In genomic region chr12:118072181-118072872, GRCm38 (mm10) we compare ENCODE assay signal across 32 mouse cellular contexts.
A peak's percentile ranks its signal among the peaks of the same experiment; 100 is the strongest.
DNase-seq lines count a peak whose midpoint lies in the region; ATAC-seq and TF ChIP-seq lines count a peak whose summit lies in the region.
"Had no signal": no experiment of that assay in that cellular context is flagged by ENCODE, and none has a peak within 500 bp of the region (broad histone marks: within the 10 kb centered on the region; RNA-seq: fewer than 3 reads in every experiment).

No protein-coding gene starts in this region.

- TF ChIP-seq CTCF in forebrain, postnatal 0 days (IDR thresholded peaks at IDR 0.05; ENCODE audit: low read depth): no peak
- no peak for TF ChIP-seq CTCF in hindbrain, postnatal 0 days (IDR thresholded peaks at IDR 0.05; ENCODE audit: low read depth)
- TF ChIP-seq CTCF in brain, embryonic 14.5 days (IDR thresholded peaks at IDR 0.05; ENCODE audit: borderline replicate concordance, extremely low read depth, insufficient read depth, insufficient read length): no peak

- H3K4me3 ChIP-seq in forebrain, postnatal 0 days (ENCODE audit: low read depth, low read length): no peak overlapping the region
- H3K4me3 ChIP-seq in forebrain, embryonic 10.5 days: no peak overlapping the region
- H3K4me3 ChIP-seq in hindbrain, postnatal 0 days (ENCODE audit: low read length): no peak overlapping the region
- H3K4me3 ChIP-seq in hindbrain, embryonic 16.5 days (ENCODE audit: low read length): no peak overlapping the region
- H3K4me3 ChIP-seq in midbrain, embryonic 16.5 days (ENCODE audit: low read depth, low read length): no peak overlapping the region
- no peak overlapping the region for H3K4me3 ChIP-seq in midbrain, embryonic 11.5 days (ENCODE audit: low read depth, low read length)
- H3K4me3 ChIP-seq: embryonic facial prominence, embryonic 10.5 days; embryonic facial prominence, embryonic 13.5 days; erythroblast, embryonic 14.5 days; heart, embryonic 12.5 days; heart, embryonic 15.5 days; hindbrain, embryonic 10.5 days; hindbrain, embryonic 15.5 days had no signal

- H3K9me3 ChIP-seq in forebrain, postnatal 0 days (ENCODE audit: low read length): no peaks in the 10 kb centered on the region
- H3K9me3 ChIP-seq in forebrain, embryonic 10.5 days: no peaks in the 10 kb centered on the region
- no peaks in the 10 kb centered on the region for H3K9me3 ChIP-seq in hindbrain, postnatal 0 days (ENCODE audit: low read length)
- H3K9me3 ChIP-seq in hindbrain, embryonic 16.5 days (ENCODE audit: control insufficient read depth, low read length): no peaks in the 10 kb centered on the region
- H3K9me3 ChIP-seq in midbrain, embryonic 16.5 days (replicated peaks; ENCODE audit: control insufficient read depth, low read length, poor library complexity, severe bottlenecking): no peaks in the 10 kb centered on the region
- no peaks in the 10 kb centered on the region for H3K9me3 ChIP-seq in midbrain, embryonic 11.5 days (ENCODE audit: control insufficient read depth, low read length)
- H3K9me3 ChIP-seq: embryonic facial prominence, embryonic 10.5 days; embryonic facial prominence, embryonic 13.5 days; G1E; heart, embryonic 12.5 days; heart, embryonic 15.5 days; hindbrain, embryonic 10.5 days; hindbrain, embryonic 15.5 days had no signal

- DNase-seq in forebrain, postnatal 0 days: peak; percentile 5
- DNase-seq in forebrain, embryonic 10.5 days (ENCODE audit: extremely low spot score, low spot score): no peak
- DNase-seq in hindbrain, postnatal 0 days (ENCODE audit: low spot score): no peak
- DNase-seq in midbrain, embryonic 11.5 days (ENCODE audit: low spot score, missing footprints): no peak
- peak; percentile 4 for DNase-seq in brain, embryonic 14.5 days (ENCODE audit: low read depth)
- DNase-seq in cerebellum, adult 11 months: no peak
- DNase-seq: adrenal gland, postnatal 36 days; B cell, adult 2 months; cerebellum, adult 11-12 months; cerebellum, adult 8-10 months; cerebellum, postnatal 10 days; cerebellum, postnatal 36 days; embryo, embryonic 11 days; gastrocnemius, postnatal 10 days; gastrocnemius, postnatal 36 days; heart, postnatal 10 days; heart, postnatal 36 days had no signal

- no peaks in the 10 kb centered on the region for H3K4me1 ChIP-seq in forebrain, postnatal 0 days (ENCODE audit: insufficient read depth)
- H3K4me1 ChIP-seq in forebrain, embryonic 10.5 days: no peaks in the 10 kb centered on the region
- H3K4me1 ChIP-seq in hindbrain, postnatal 0 days (ENCODE audit: insufficient read depth, low read length): no peaks in the 10 kb centered on the region
- no peaks in the 10 kb centered on the region for H3K4me1 ChIP-seq in hindbrain, embryonic 16.5 days (ENCODE audit: control insufficient read depth, insufficient read depth, low read depth, low read length)
- H3K4me1 ChIP-seq in midbrain, embryonic 16.5 days (ENCODE audit: control insufficient read depth, insufficient read depth, low read length): peaks cover 2% of the 10 kb centered on the region; the same call in 1 of the 2 replicates
- no peaks in the 10 kb centered on the region for H3K4me1 ChIP-seq in midbrain, embryonic 11.5 days (ENCODE audit: control insufficient read depth, insufficient read depth, low read length)
- H3K4me1 ChIP-seq: embryonic facial prominence, embryonic 10.5 days; embryonic facial prominence, embryonic 13.5 days; heart, embryonic 12.5 days; heart, embryonic 15.5 days; hindbrain, embryonic 10.5 days; hindbrain, embryonic 15.5 days had no signal

- H3K9ac ChIP-seq in forebrain, postnatal 0 days: no peak overlapping the region
- no peak overlapping the region for H3K9ac ChIP-seq in hindbrain, postnatal 0 days (replicated peaks; ENCODE audit: low read length)
- no peak overlapping the region for H3K9ac ChIP-seq in hindbrain, embryonic 16.5 days (ENCODE audit: low read depth, low read length)
- no peak overlapping the region for H3K9ac ChIP-seq in midbrain, embryonic 16.5 days (ENCODE audit: low read depth, low read length)
- H3K9ac ChIP-seq in midbrain, embryonic 11.5 days (ENCODE audit: low read length): no peak overlapping the region
- H3K9ac ChIP-seq: embryonic facial prominence, embryonic 13.5 days; heart, embryonic 12.5 days; heart, embryonic 15.5 days; hindbrain, embryonic 15.5 days had no signal

- no peak overlapping the region for H3K27ac ChIP-seq in forebrain, postnatal 0 days (ENCODE audit: low read depth, low read length)
- H3K27ac ChIP-seq in forebrain, embryonic 10.5 days: no peak overlapping the region
- no peak overlapping the region for H3K27ac ChIP-seq in hindbrain, postnatal 0 days
- no peak overlapping the region for H3K27ac ChIP-seq in hindbrain, embryonic 16.5 days (ENCODE audit: low read depth, low read length)
- no peak overlapping the region for H3K27ac ChIP-seq in midbrain, embryonic 16.5 days (ENCODE audit: low read length)
- H3K27ac ChIP-seq in midbrain, embryonic 11.5 days (ENCODE audit: low read depth, low read length): no peak overlapping the region
- H3K27ac ChIP-seq: embryonic facial prominence, embryonic 10.5 days; embryonic facial prominence, embryonic 13.5 days; heart, embryonic 15.5 days; hindbrain, embryonic 10.5 days; hindbrain, embryonic 15.5 days had no signal

- 71% methylated on average over 3 of the region's 3 CpGs for WGBS in forebrain, postnatal 0 days
- 91% methylated on average over 3 of the region's 3 CpGs for WGBS in forebrain, embryonic 10.5 days
- WGBS in hindbrain, postnatal 0 days: 70% methylated on average over 3 of the region's 3 CpGs
- WGBS in hindbrain, embryonic 16.5 days: 63% methylated on average over 3 of the region's 3 CpGs
- 66% methylated on average over 3 of the region's 3 CpGs for WGBS in midbrain, embryonic 16.5 days
- 77% methylated on average over 3 of the region's 3 CpGs for WGBS in midbrain, embryonic 11.5 days

- H3K36me3 ChIP-seq in forebrain, postnatal 0 days (ENCODE audit: insufficient read depth): no peaks in the 10 kb centered on the region
- no peaks in the 10 kb centered on the region for H3K36me3 ChIP-seq in forebrain, embryonic 10.5 days (replicated peaks)
- H3K36me3 ChIP-seq in hindbrain, postnatal 0 days (ENCODE audit: insufficient read depth, low read length): no peaks in the 10 kb centered on the region
- no peaks in the 10 kb centered on the region for H3K36me3 ChIP-seq in hindbrain, embryonic 16.5 days (ENCODE audit: control insufficient read depth, insufficient read depth, low read length)
- H3K36me3 ChIP-seq in midbrain, embryonic 16.5 days (ENCODE audit: control insufficient read depth, insufficient read depth, low read length): no peaks in the 10 kb centered on the region
- no peaks in the 10 kb centered on the region for H3K36me3 ChIP-seq in midbrain, embryonic 11.5 days (ENCODE audit: control insufficient read depth, insufficient read depth, low read length)
- H3K36me3 ChIP-seq: embryonic facial prominence, embryonic 10.5 days; embryonic facial prominence, embryonic 13.5 days; G1E; heart, embryonic 12.5 days; heart, embryonic 15.5 days; hindbrain, embryonic 10.5 days; hindbrain, embryonic 15.5 days had no signal

- no peak for TF ChIP-seq POLR2A in brain, embryonic 14.5 days (IDR thresholded peaks at IDR 0.05; ENCODE audit: borderline replicate concordance, extremely low read depth, insufficient read depth, insufficient read length, poor library complexity, severe bottlenecking)

- no peak overlapping the region for H3K4me2 ChIP-seq in forebrain, postnatal 0 days (ENCODE audit: low read depth)
- no peak overlapping the region for H3K4me2 ChIP-seq in hindbrain, postnatal 0 days (ENCODE audit: low read depth, low read length)
- H3K4me2 ChIP-seq in hindbrain, embryonic 16.5 days (ENCODE audit: low read length): no peak overlapping the region
- no peak overlapping the region for H3K4me2 ChIP-seq in midbrain, embryonic 16.5 days (ENCODE audit: low read length)
- no peak overlapping the region for H3K4me2 ChIP-seq in midbrain, embryonic 11.5 days
- H3K4me2 ChIP-seq: embryonic facial prominence, embryonic 13.5 days; heart, embryonic 12.5 days; heart, embryonic 15.5 days; hindbrain, embryonic 15.5 days had no signal

- ATAC-seq in forebrain, postnatal 0 days: peak; percentile 55; the same call in 1 of the 2 replicates
- ATAC-seq in hindbrain, postnatal 0 days: peak; percentile 53; the same call in 1 of the 2 replicates
- no peak for ATAC-seq in hindbrain, embryonic 16.5 days
- peak; percentile 68; the same call in 1 of the 2 replicates for ATAC-seq in midbrain, embryonic 16.5 days
- ATAC-seq in midbrain, embryonic 11.5 days (ENCODE audit: low FRiP score): no peak
- ATAC-seq: forebrain, embryonic 14.5 days; inflammation-experienced regulatory T-cells, adult 6 months; intestine, embryonic 16.5 days; Patski had no signal

- H3K27me3 ChIP-seq in forebrain, postnatal 0 days (ENCODE audit: insufficient read depth, low read length): no peaks in the 10 kb centered on the region
- H3K27me3 ChIP-seq in forebrain, embryonic 10.5 days (ENCODE audit: poor library complexity, severe bottlenecking): no peaks in the 10 kb centered on the region
- H3K27me3 ChIP-seq in hindbrain, postnatal 0 days (ENCODE audit: insufficient read depth, low read length): no peaks in the 10 kb centered on the region
- H3K27me3 ChIP-seq in hindbrain, embryonic 16.5 days (replicated peaks; ENCODE audit: control insufficient read depth, insufficient read depth, low read length): no peaks in the 10 kb centered on the region
- H3K27me3 ChIP-seq in midbrain, embryonic 16.5 days (ENCODE audit: control insufficient read depth, insufficient read depth, low read depth, low read length): no peaks in the 10 kb centered on the region
- no peaks in the 10 kb centered on the region for H3K27me3 ChIP-seq in midbrain, embryonic 11.5 days (ENCODE audit: control insufficient read depth, insufficient read depth, low read length)
- H3K27me3 ChIP-seq: CH12.LX; embryonic facial prominence, embryonic 13.5 days; heart, embryonic 12.5 days; heart, embryonic 15.5 days; hindbrain, embryonic 15.5 days; Patski had no signal

Comparison
In these comparisons a context has a peak if more than half of its experiments do, and no peak if none do; other contexts are left out.
1. ATAC-seq: peak in forebrain, postnatal 0 days (single experiment), hindbrain, postnatal 0 days (single experiment) and midbrain, embryonic 16.5 days (single experiment); none in hindbrain, embryonic 16.5 days (single experiment) and midbrain, embryonic 11.5 days (single experiment).
2. DNase-seq: peak in forebrain, postnatal 0 days (single experiment) and brain, embryonic 14.5 days (single experiment); none in forebrain, embryonic 10.5 days (single experiment), hindbrain, postnatal 0 days (single experiment), midbrain, embryonic 11.5 days (single experiment) and cerebellum, adult 11 months (single experiment).